ENCODE assay signal across 13 mouse cellular contexts in genomic region chr13:101771071-101771470, GRCm38 (mm10).
"Had no signal": no experiment of that assay in that cellular context is flagged by ENCODE, and none has a peak within 500 bp of the region (broad histone marks: within the 10 kb centered on the region; RNA-seq: fewer than 3 reads in every experiment).

No protein-coding gene starts in this region.

- H3K9me3 ChIP-seq: limb, embryonic 12.5 days; megakaryocyte, embryonic 14.5 days; midbrain, embryonic 12.5 days had no signal

- H3K4me2 ChIP-seq: limb, embryonic 12.5 days; lung, embryonic 14.5 days; midbrain, embryonic 12.5 days had no signal

- DNase-seq: kidney, adult 11 months; kidney, postnatal 10 days; layer of hippocampus, adult 9-11 months; lung, embryonic 14.5 days; lung, postnatal 10 days; lung, postnatal 4 days; right cerebral cortex, postnatal 25 days; thymus, postnatal 4 days had no signal

- H3K27me3 ChIP-seq: limb, embryonic 12.5 days; megakaryocyte, embryonic 14.5 days; midbrain, embryonic 12.5 days had no signal

- H3K36me3 ChIP-seq: limb, embryonic 12.5 days; midbrain, embryonic 12.5 days had no signal

- H3K27ac ChIP-seq: limb, embryonic 12.5 days; midbrain, embryonic 12.5 days; stomach, postnatal 0 days had no signal

- H3K9ac ChIP-seq: limb, embryonic 12.5 days; lung, embryonic 14.5 days; midbrain, embryonic 12.5 days had no signal

- ATAC-seq: inflammation-experienced regulatory T-cells, adult 6 months had no signal

- H3K4me3 ChIP-seq: limb, embryonic 12.5 days; megakaryocyte, embryonic 14.5 days; midbrain, embryonic 12.5 days had no signal
